Mouse (Mus musculus) bone marrow macrophage, adult 2 months (primary cell): Measurements from ENCODE around the gene Higd1c.
"Not testable (repeated sequence)": the region's sequence is repeated elsewhere in the genome, so short reads cannot be mapped to it uniquely, and the experiment has no call there.

Source experiments
- CTCF ChIP-seq: IDR thresholded peaks from 2 replicates; pipeline ENCODE4 v1.5.1; 2012; ENCODE audit warnings: low read depth, mild to moderate bottlenecking, low read length, moderate library complexity
- POLR2A ChIP-seq: IDR thresholded peaks from 2 replicates; pipeline ENCODE4 v1.6.1; 2012; ENCODE audit warnings: mild to moderate bottlenecking, low read depth, low read length, borderline replicate concordance

DNA sequence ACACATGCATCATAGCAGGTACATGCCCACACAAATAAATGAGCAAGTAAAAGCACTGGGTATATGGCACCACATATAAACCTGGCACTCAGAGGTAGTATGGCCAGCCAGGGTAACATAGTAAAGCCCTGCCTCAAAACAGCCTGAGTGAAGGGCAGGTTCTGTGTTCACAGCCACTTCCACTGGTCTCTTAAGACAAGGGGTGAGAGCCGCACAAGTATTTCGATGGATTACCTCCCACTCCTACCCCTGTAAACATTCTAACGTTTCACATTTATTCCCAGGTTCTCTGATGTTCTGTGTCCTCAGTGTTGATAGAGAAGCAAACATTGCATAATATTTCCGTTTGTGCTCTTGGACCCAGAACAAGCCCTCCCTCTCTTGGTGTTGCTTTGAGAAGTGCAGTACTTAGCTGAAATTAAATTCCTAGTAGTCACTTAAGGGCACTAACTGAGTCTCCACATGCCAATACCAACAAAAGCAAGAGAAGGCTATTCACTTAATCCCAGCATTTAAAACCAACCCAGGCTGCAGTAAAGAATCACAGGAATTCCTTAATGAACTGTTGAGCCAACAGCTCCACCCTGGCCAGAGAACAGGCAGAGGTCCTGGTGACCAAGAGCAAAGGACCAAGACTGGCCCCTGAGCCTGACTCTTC is 46.2 kb upstream of the Higd1c start:
- not testable (repeated sequence) for TF ChIP-seq POLR2A, CTCF
